Mouse (Mus musculus) stomach, postnatal 0 days (tissue): ENCODE measurements at regions not wholly inside any gene's neighbourhood (a gene's known extent, or its start where the extent isn't known, plus 50 kb on each side); places are given as distances from the start of the nearest gene placed in this dataset.
A peak's percentile ranks its signal among the peaks of the same experiment; 100 is the strongest.
"Not testable (repeated sequence)": the region's sequence is repeated elsewhere in the genome, so short reads cannot be mapped to it uniquely, and the experiment has no call there.

Experiments
- ATAC-seq: fragments of 200-750 bp; cut with Nextera tagmentation; 2 replicates; pipeline ENCODE4 v1.8.0; 2017; ENCODE audit not compliant: low FRiP score, low TSS enrichment
- DNase-seq: peaks from one replicate; pipeline ENCODE4 v3.0.0-alpha.2; 2016; ENCODE audit warnings: low spot score
- H3K27ac ChIP-seq: fragments of 300-500 bp; sonication (generic); replicated peaks from 2 replicates; pipeline ENCODE4 v1.5.1; 2014; ENCODE audit warnings: mild to moderate bottlenecking, control low read depth
- H3K27me3 ChIP-seq: fragments of 300-500 bp; sonication (generic); 2 replicates; pipeline ENCODE4 v1.6.1; 2014; ENCODE audit warnings: low read length; ENCODE audit not compliant: control insufficient read depth, insufficient read depth
- H3K36me3 ChIP-seq: fragments of 300-500 bp; sonication (generic); 2 replicates; pipeline ENCODE4 v1.6.1; 2014; ENCODE audit warnings: low read length, mixed read lengths; ENCODE audit not compliant: control insufficient read depth, insufficient read depth
- H3K4me1 ChIP-seq: fragments of 300-500 bp; sonication (generic); replicated peaks from 2 replicates; pipeline ENCODE4 v1.6.1; 2014; ENCODE audit warnings: antibody characterized with exemption; ENCODE audit not compliant: control insufficient read depth, insufficient read depth
- H3K4me2 ChIP-seq: fragments of 300-500 bp; sonication (generic); replicated peaks from 2 replicates; pipeline ENCODE4 v1.6.1; 2014; ENCODE audit warnings: low read depth, mild to moderate bottlenecking, control low read depth, moderate library complexity
- H3K4me3 ChIP-seq: fragments of 300-500 bp; sonication (generic); 2 replicates; pipeline ENCODE4 v1.5.1; 2014; ENCODE audit warnings: low read depth, low read length, control low read depth
- H3K9ac ChIP-seq: fragments of 300-500 bp; sonication (generic); 2 replicates; pipeline ENCODE4 v1.6.1; 2014; ENCODE audit warnings: mild to moderate bottlenecking, low read length, control low read depth, mixed read lengths
- H3K9me3 ChIP-seq: fragments of 300-500 bp; sonication (generic); 2 replicates; pipeline ENCODE4 v1.6.1; 2016; ENCODE audit warnings: low read length; ENCODE audit not compliant: control insufficient read depth
- CTCF ChIP-seq: IDR thresholded peaks from 2 replicates; pipeline ENCODE4 v1.5.1; 2016; ENCODE audit warnings: antibody characterized with exemption, low read depth, mild to moderate bottlenecking, moderate library complexity
- EP300 ChIP-seq: optimal IDR thresholded peaks from 2 replicates; pipeline ENCODE3; 2016; ENCODE audit warnings: antibody characterized with exemption
- WGBS: fragments of 180-500 bp; shearing (Covaris S2); extraction: QIAGEN DNeasy Blood & Tissue Kit; methylation state at CpG from one replicate; pipeline ENCODE4 v1.1.7; 2014; 5-methylcytosine and 5-hydroxymethylcytosine counted together

DNA sequence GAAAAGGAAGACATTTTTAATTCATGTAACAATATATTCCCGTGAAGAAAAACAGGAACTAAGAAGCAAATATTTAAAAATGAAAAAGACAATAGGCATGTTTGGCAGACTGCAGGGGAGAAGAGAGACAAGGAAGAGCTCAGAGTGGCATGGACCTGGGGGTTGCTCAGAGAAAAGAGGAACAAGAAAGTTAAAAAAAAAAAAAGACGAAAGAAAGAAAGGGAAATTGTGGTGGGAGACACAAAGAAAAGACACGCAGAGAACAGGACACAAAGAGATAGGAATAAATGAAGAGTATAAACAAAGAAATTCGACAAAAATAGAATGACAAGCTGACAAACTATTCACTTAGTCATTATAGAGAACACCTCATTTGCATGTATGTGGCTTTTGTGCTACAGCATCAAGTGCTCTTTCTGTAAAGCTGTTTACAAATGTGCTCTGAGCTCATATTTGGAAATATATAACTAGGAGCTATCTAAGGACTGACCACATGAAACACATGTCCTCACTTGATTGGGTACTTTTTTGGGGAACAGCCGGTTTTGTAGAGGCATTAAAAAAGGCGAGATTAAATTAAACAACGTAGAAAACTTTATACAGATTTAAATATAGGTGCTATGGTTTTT, 394.2 kb upstream of the 1700008P02Rik start:
- ATAC-seq (no peak), DNase-seq (no peak)
- H3K27me3 ChIP-seq = no peaks in the 10 kb centered on the region
- H3K4me1 ChIP-seq = no peaks in the 10 kb centered on the region
- no peak for TF ChIP-seq CTCF
- no peak for TF ChIP-seq EP300
- H3K4me3 ChIP-seq = no peak overlapping the region
- H3K9me3 ChIP-seq = no peaks in the 10 kb centered on the region
- H3K27ac ChIP-seq = no peak overlapping the region
- WGBS = 61% methylated on average over 7 of the region's 7 CpGs
- no peak overlapping the region for H3K4me2 ChIP-seq
- no peak overlapping the region for H3K9ac ChIP-seq
- no peaks in the 10 kb centered on the region for H3K36me3 ChIP-seq

DNA sequence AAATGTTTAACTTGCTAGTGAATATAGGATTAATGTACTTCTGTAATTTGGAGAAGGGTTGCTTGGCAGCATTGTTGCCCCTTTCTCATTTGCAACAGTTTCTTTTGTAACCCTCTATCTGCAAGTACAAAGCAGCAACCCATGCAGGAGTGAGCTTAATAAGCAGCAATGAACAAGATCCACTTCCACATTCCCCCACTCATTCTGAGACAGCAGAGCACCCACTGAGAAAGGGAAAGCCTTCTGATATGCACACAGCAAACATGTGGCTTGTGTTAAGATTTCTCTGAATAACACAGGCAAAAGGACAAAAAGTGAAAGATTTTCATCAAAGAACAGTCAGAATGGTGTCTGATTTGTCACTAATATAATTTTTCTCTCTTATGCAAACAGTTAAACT, 393.3 kb upstream of the 1700008P02Rik start:
- Histone ChIP-seq H3K27ac (no peak overlapping the region), H3K4me1 (no peaks in the 10 kb centered on the region), H3K4me2 (no peak overlapping the region), H3K9me3 (no peaks in the 10 kb centered on the region), H3K4me3 (no peak overlapping the region), H3K27me3 (no peaks in the 10 kb centered on the region), H3K36me3 (no peaks in the 10 kb centered on the region), H3K9ac (no peak overlapping the region)
- TF ChIP-seq CTCF (no peak), EP300 (no peak)
- no peak for DNase-seq
- ATAC-seq = no peak

DNA sequence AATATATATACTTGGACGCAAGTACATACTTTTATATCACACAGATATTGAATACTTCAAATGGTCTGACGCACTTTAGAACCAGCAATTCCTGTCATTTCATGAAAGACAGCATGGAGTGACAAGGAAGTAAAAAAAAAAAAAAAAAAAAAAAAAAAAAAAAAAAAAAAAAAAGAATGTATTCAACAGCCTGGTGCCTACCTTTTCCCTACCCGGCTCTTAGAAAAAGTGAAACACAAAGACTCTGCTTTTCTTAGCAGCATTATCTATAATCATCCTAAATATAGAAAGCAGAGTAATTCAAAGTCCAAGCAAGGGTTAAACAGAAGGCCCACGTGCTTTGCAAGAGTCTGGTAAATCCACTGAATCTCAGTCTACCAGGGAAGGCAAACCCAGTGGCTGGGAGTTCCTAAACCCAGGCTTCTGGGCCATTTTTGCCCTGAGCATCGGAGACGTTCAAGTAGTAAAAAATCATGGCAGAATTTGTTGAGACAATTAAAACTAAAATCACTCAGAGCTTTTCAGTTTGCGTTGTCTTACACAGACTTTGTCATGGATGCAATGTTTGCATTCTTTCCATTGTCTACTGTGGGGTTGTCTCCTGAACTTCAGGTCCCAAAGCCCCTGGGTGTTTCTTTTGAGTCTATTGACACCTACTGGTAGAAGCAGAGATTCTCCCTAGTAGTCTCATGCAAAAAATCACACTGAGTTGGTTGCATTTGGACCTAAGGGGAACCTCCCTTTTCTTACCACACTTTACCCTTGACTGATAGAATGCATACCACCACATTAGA, 390.2 kb upstream of the 1700008P02Rik start:
- Histone ChIP-seq H3K9me3 (no peaks in the 10 kb centered on the region), H3K27ac (no peak overlapping the region), H3K27me3 (no peaks in the 10 kb centered on the region), H3K36me3 (no peaks in the 10 kb centered on the region), H3K4me3 (no peak overlapping the region), H3K9ac (no peak overlapping the region), H3K4me2 (no peak overlapping the region), H3K4me1 (no peaks in the 10 kb centered on the region)
- ATAC-seq = no peak
- WGBS = 55% methylated on average over 7 of the region's 7 CpGs
- TF ChIP-seq EP300 = no peak
- TF ChIP-seq CTCF = peak; percentile 59
- no peak for DNase-seq

DNA sequence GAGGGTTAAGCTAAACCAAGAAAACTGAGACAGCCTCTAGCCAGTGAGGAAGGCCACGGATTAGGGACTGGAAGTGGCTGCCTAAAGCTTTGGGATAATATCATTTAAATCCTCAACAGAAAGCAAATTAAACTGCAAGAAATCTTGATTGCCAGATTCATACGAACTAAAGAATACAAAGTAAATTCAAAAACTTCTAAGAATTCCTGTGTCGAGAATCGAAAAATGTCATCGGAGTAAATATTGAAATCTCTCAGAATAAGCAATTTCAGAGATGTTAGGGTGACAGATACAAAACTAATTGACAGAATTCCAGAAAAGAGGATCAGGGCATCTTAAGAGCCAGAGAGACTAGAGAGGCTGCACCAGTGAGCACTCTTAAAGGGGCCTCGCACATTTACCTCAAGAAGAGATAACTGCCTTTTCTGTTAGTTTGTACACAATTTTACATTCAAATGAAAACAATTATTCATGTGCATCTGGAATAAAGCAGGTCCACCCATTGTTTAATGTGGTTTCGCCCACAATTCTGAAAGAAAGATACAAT, 388.5 kb upstream of the 1700008P02Rik start:
- WGBS = 69% methylated on average over 7 of the region's 7 CpGs
- H3K4me1 ChIP-seq = no peaks in the 10 kb centered on the region
- TF ChIP-seq CTCF (no peak), EP300 (no peak)
- no peaks in the 10 kb centered on the region for H3K27me3 ChIP-seq
- no peaks in the 10 kb centered on the region for H3K36me3 ChIP-seq
- no peak overlapping the region for H3K27ac ChIP-seq
- no peak overlapping the region for H3K4me3 ChIP-seq
- no peaks in the 10 kb centered on the region for H3K9me3 ChIP-seq
- ATAC-seq = no peak
- H3K4me2 ChIP-seq = no peak overlapping the region
- no peak for DNase-seq
- H3K9ac ChIP-seq = no peak overlapping the region

DNA sequence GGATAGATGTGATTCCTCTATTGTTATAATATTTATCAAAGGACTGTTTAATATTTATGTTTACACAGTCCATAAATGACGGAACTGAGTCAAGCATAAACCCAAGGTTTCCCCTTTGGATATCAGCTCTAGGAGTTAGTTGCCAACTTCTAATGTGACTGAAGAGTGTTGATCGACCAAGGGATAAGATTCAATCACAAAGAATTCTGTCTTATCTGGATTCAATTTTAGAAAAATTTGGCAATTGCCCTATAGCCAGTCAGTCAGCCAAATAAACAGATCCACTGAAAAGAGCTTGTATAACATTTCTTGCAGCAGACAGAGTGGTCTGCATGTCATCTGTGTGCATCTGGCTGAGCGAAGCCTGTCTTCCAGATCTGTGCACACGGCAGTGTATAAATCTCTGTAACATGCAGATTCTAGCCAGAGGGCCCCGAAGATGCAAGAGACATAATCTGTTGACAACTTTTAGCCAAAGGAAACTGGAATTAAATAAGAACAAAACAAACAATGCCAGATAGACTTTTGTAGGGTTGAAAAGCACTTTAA, 387.6 kb upstream of the 1700008P02Rik start:
- DNase-seq = no peak

DNA sequence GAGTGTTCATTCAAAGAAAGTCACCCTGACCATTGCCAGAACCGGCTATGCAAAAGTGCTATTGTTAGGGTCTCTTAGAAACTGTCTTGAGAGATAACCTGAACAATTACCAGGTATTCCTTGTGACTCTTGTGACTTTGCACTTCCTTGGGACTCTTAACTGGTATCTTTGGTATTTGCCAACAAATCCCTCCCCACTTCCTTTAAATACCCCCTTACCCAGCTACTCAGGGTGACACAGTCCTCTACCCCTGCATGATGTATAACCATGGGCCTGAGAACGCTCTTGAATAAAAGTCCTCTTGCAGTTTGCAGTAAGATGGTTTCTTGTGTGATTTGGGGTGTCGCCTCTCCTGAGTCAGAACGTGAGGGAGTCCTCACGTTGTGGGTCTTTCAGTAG, 371.5 kb upstream of the 1700008P02Rik start:
- not testable (repeated sequence) for DNase-seq, H3K4me2 ChIP-seq, H3K4me3 ChIP-seq, ATAC-seq, H3K27ac ChIP-seq, H3K9me3 ChIP-seq, H3K9ac ChIP-seq, H3K27me3 ChIP-seq, H3K4me1 ChIP-seq, H3K36me3 ChIP-seq
- 74% methylated on average over 5 of the region's 5 CpGs for WGBS

More for the DNA sequence above, 387.6 kb upstream of the 1700008P02Rik start:
- WGBS = 47% methylated on average over 5 of the region's 5 CpGs
- Histone ChIP-seq H3K4me1 (no peaks in the 10 kb centered on the region), H3K9me3 (no peaks in the 10 kb centered on the region), H3K9ac (no peak overlapping the region), H3K4me3 (no peak overlapping the region), H3K36me3 (no peaks in the 10 kb centered on the region), H3K27ac (no peak overlapping the region), H3K27me3 (no peaks in the 10 kb centered on the region), H3K4me2 (no peak overlapping the region)
- TF ChIP-seq EP300 (no peak), CTCF (no peak)
- ATAC-seq = no peak
